Mouse (Mus musculus) embryo, embryonic 9.5 days (tissue): ENCODE data around the gene Ppl.

ENCODE experiments used
- DNase-seq: peaks from one replicate; pipeline ENCODE4 v3.0.0-alpha.2; 2017; ENCODE audit errors: extremely low spot score

The Ppl gene

DNA sequence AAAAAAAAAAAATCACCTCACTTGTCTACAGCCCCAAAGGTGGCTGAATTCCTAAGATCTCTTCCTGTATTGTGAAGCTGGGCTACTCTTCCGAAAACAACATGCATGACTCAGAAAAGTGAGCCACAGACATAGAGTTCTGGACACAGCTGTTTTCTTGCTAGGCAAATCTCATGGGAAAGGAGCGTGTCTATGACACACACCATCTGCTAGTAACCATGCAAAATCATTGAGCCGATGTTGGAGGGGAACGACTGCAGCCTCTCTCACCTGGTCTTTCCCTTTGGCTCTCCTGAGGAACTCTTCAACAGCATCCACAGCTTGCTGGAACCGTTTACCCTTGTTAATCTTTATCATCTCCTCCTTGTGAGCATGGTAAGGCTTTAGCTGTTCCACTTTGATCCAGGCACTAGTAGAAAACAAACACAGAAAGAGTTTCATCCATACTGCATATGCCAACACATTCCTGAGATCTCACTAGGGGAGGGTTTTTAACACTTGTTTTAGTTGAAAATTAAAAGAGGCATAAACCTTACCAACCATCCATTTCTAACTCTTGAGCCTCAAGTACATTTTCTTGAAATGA, 95.5 kb downstream of the Ppl start:
- DNase-seq = no peak
